Mouse (Mus musculus) heart, postnatal 0 days (tissue): ENCODE measurements at regions not wholly inside any gene's neighbourhood (a gene's known extent, or its start where the extent isn't known, plus 50 kb on each side); places are given as distances from the start of the nearest gene placed in this dataset.

Experiments used
- ATAC-seq: fragments of 200-750 bp; cut with Nextera tagmentation; 2 replicates; pipeline ENCODE4 v1.8.0; 2017; ENCODE audit warnings: low read depth, moderate number of reproducible peaks, moderate library complexity; ENCODE audit not compliant: insufficient read depth
- DNase-seq: peaks from one replicate; pipeline ENCODE4 v3.0.0-alpha.2; 2016; ENCODE audit warnings: low spot score
- H3K27ac ChIP-seq: fragments of 300-500 bp; sonication (generic); 2 replicates; pipeline ENCODE4 v1.5.1; 2014; ENCODE audit warnings: low read depth, mild to moderate bottlenecking
- H3K27me3 ChIP-seq: fragments of 300-500 bp; sonication (generic); 2 replicates; pipeline ENCODE4 v1.6.1; 2014; ENCODE audit warnings: low read length, mixed read lengths; ENCODE audit not compliant: control insufficient read depth, insufficient read depth
- H3K36me3 ChIP-seq: fragments of 300-500 bp; sonication (generic); replicated peaks from 2 replicates; pipeline ENCODE4 v1.6.1; 2014; ENCODE audit warnings: low read length, mixed read lengths; ENCODE audit not compliant: control insufficient read depth, insufficient read depth
- H3K4me1 ChIP-seq: fragments of 300-500 bp; sonication (generic); 2 replicates; pipeline ENCODE4 v1.6.1; 2014; ENCODE audit warnings: antibody characterized with exemption; ENCODE audit not compliant: control insufficient read depth, insufficient read depth
- H3K4me2 ChIP-seq: fragments of 300-500 bp; sonication (generic); 2 replicates; pipeline ENCODE4 v1.6.1; 2014; ENCODE audit warnings: low read depth, mild to moderate bottlenecking, low read length, moderate library complexity
- H3K4me3 ChIP-seq: fragments of 300-500 bp; sonication (generic); 2 replicates; pipeline ENCODE4 v1.5.1; 2014; ENCODE audit warnings: low read depth, low read length
- H3K9ac ChIP-seq: fragments of 300-500 bp; sonication (generic); replicated peaks from 2 replicates; pipeline ENCODE4 v1.6.1; 2014; ENCODE audit warnings: low read depth, low read length, mixed read lengths
- H3K9me3 ChIP-seq: fragments of 300-500 bp; sonication (generic); replicated peaks from 2 replicates; pipeline ENCODE4 v1.6.1; 2016; ENCODE audit warnings: low read length; ENCODE audit not compliant: control insufficient read depth
- CTCF ChIP-seq: IDR thresholded peaks from 2 replicates; pipeline ENCODE4 v1.5.1; 2016; ENCODE audit warnings: antibody characterized with exemption, control low read depth, low read depth
- EP300 ChIP-seq: IDR thresholded peaks from 2 replicates; pipeline ENCODE4 v1.6.1; 2016; ENCODE audit warnings: antibody characterized with exemption, low read depth
- WGBS: fragments of 180-500 bp; shearing (Covaris S2); extraction: QIAGEN DNeasy Blood & Tissue Kit; methylation state at CpG from one replicate; pipeline ENCODE4 v1.1.7; 2014; 5-methylcytosine and 5-hydroxymethylcytosine counted together

DNA sequence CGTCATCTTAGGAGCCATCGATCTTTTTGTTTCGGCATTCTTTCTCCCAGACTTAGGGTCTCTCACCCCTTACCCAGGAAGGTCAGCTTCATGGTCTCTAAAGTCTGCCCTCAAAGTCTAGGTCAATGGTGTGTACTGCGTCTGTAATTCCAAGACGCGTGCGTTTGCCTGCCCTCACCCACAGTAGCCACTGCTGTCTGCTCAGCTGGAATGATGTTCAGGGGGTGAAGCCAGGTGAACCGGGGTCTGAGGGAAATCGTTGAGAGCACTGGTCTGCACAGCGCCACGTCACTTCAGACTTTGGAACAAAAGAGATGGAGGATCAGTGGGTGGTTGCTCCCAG, 244.2 kb downstream of the Ndfip2 start:
- no peaks in the 10 kb centered on the region for H3K27me3 ChIP-seq
- H3K9me3 ChIP-seq, result no peaks in the 10 kb centered on the region
- no peaks in the 10 kb centered on the region for H3K36me3 ChIP-seq
- no peak overlapping the region for H3K4me3 ChIP-seq
- no peak overlapping the region for H3K4me2 ChIP-seq
- 0 out of 2 replicates have a peak, but pooled peaks cover 18% of the 10 kb centered on the region for H3K4me1 ChIP-seq
- no peak overlapping the region for H3K9ac ChIP-seq
- ATAC-seq, result no peak
- WGBS, result 53% methylated on average over 11 of the region's 11 CpGs
- no peak overlapping the region for H3K27ac ChIP-seq
- no peak for DNase-seq
- TF ChIP-seq CTCF (no peak), EP300 (no peak)

DNA sequence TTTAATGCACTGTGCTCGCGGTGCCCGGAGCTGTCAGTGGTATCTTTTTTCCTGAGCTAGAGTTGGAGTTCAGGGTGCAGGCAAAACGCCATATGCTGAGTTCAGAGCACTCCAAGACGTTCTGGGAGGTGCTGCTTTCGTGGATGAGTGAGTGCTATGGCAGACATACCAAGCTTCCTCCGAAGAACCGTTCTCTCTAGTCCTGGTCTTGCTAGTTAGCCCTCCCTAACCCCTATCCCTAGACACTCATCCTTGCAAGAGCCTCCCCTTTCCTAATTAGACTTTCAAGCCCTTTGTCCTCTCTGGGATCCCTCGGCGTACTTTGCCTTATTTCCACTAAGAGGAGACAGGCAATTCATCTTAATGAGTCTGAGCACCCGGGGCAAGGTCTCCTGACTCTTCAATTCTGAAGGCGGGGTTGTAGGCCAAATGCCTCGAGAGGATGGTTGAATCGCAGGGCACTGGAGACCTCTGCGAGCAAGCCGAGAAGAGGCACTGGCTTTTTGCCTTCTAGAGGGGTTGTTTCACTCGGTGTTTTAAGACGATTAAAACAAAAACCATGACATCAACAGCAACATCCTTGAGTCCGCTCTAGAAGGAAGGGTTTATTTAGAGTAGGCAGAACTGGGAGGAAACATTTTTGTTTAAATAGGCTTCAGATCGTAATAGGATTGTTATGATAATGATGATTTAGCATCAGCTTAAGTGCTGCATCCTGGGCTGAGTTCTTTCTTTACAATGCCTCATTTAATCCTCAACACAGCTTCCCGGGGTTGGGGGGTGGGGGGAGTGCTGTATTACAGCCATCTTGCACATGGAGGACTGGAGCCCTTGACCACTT, 243.6 kb downstream of the Ndfip2 start:
- Histone ChIP-seq H3K4me1 (0 out of 2 replicates have a peak, but pooled peaks cover 18% of the 10 kb centered on the region), H3K4me3 (no peak overlapping the region), H3K9me3 (no peaks in the 10 kb centered on the region), H3K36me3 (no peaks in the 10 kb centered on the region), H3K27me3 (no peaks in the 10 kb centered on the region), H3K4me2 (peak overlapping the region; percentile 48), H3K27ac (no peak overlapping the region), H3K9ac (no peak overlapping the region)
- no peak for DNase-seq
- ATAC-seq, result no peak
- TF ChIP-seq EP300, result no peak
- TF ChIP-seq CTCF, result no peak
- 32% methylated on average over 21 of the region's 21 CpGs for WGBS

DNA sequence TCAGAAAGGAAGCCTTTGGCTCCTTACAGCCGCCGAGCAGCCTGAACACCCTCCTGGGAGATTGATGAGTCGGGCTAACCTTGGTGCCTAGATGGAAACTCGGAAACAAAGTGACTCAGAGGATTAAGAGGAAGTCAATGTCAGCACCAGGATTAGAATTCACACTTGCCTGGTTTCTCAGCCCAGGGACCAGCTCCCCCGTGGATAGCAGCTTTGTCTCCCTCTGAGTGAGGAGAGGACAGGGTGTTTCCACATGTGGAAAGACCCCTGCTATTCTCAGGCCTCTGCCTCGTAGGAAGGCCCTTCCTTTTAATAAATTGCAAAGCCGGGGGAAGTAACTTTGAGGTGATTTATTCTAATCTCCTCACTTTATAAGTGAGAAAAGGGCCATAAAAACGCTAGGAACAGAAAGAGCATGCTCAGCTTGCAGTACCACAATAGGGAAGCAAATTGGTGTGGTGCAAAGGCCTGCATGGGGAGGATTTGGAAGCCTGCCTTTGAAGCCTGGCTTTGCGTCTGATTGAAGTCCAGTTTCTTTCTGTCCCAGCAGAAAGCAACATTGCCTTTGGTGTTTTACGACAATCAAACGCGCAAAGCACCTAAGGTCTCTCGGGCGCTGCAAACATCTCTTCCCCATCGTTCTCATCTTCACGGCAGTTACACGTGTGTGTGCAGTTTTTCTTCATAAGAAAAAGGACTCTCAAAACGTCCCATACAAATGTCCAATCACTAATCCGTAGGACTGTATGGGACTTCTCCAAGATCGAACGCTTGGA, 242.8 kb downstream of the Ndfip2 start:
- WGBS, result 37% methylated on average over 21 of the region's 21 CpGs
- no peak; the same call in 1 of the 2 replicates for ATAC-seq
- Histone ChIP-seq H3K4me2 (peak overlapping the region; percentile 48), H3K9me3 (no peaks in the 10 kb centered on the region), H3K27me3 (no peaks in the 10 kb centered on the region), H3K36me3 (no peaks in the 10 kb centered on the region), H3K4me1 (0 out of 2 replicates have a peak, but pooled peaks cover 18% of the 10 kb centered on the region), H3K4me3 (no peak overlapping the region), H3K9ac (no peak overlapping the region), H3K27ac (0 out of 2 replicates have a peak overlapping the region, but pooled peaks have one; percentile 0)
- no peak for DNase-seq
- TF ChIP-seq EP300 (no peak), CTCF (no peak)

DNA sequence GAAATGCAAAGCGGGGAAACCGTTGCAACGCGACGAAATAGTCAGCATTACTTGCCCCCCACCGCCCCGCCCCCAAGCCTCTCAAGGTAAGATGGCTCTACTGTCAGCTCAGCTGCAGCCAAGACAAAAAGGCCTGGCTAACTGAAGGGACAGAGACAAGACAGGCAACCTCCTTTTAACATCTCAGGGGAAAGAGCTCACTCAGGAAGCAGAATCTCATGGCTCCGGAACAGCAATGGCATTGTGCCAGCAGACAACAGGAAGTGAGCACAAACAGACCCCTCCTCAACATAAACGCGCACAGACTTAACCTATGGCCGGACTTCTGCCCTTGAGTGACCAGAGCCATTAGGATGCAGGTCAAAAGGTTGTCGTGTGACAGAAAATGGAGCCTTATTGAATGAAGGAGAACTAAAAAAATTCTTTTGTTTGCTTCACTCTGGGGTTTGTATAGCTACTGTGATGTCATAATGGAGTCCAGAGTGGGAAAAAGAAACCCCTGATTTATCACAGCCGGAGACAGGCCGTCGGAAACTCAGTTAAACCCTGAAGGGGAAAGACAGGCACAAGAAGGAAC, 241.0 kb downstream of the Ndfip2 start:
- H3K4me1 ChIP-seq, result 0 out of 2 replicates have a peak, but pooled peaks cover 18% of the 10 kb centered on the region
- no peak for TF ChIP-seq EP300
- TF ChIP-seq CTCF, result no peak
- peak overlapping the region; percentile 38; the same call in 1 of the 2 replicates for H3K27ac ChIP-seq
- no peaks in the 10 kb centered on the region for H3K36me3 ChIP-seq
- 0 out of 2 replicates have a peak overlapping the region, but pooled peaks have one; percentile 1 for H3K9ac ChIP-seq
- H3K27me3 ChIP-seq, result no peaks in the 10 kb centered on the region
- no peaks in the 10 kb centered on the region for H3K9me3 ChIP-seq
- H3K4me3 ChIP-seq, result no peak overlapping the region
- no peak for DNase-seq
- 37% methylated on average over 15 of the region's 15 CpGs for WGBS
- no peak for ATAC-seq
- peak overlapping the region; percentile 33; the same call in 1 of the 2 replicates for H3K4me2 ChIP-seq

DNA sequence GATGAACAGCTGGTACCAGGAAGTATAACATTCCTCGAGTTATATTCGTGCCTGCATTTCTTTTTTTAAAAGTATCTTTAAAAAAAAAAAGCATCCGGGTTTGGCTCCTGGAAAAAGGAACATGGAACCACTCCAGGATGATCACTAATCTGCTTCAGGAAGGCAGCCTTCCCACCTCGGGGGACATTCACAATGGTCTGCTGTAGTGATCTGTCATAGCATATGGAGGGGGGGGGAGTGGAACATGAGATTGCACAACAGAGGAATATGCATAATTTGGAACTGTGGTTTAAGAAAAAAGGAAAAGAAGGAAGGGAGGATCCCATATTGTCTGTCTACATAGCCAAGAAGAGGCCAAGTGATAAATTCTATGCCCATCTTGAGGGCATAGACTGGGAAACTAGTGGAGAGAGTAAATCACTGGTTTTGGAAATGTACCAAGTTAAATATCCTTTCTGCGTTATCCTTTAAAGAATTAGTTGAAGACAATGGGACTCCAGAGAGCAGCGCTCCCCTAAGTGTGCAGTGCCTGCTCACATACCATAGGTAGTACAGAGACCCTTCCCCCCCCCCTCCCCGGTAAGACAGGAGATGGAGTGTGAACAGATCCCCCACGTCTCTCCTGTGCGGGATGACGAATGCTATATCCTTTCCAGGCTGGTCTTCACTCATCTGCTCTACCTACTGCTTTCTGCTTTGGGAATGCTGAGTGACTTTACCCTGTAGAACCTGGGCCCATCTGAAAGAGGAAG, 240.0 kb downstream of the Ndfip2 start:
- Histone ChIP-seq H3K4me3 (no peak overlapping the region), H3K4me2 (0 out of 2 replicates have a peak overlapping the region, but pooled peaks have one; percentile 33), H3K9ac (no peak overlapping the region), H3K36me3 (no peaks in the 10 kb centered on the region), H3K4me1 (0 out of 2 replicates have a peak, but pooled peaks cover 18% of the 10 kb centered on the region), H3K9me3 (no peaks in the 10 kb centered on the region), H3K27me3 (no peaks in the 10 kb centered on the region), H3K27ac (no peak overlapping the region)
- 51% methylated on average over 10 of the region's 10 CpGs for WGBS
- ATAC-seq (peak; percentile 32; the same call in 1 of the 2 replicates), DNase-seq (no peak)
- TF ChIP-seq EP300 (peak; percentile 40; the same call in 1 of the 2 replicates), CTCF (no peak)
